Mouse (Mus musculus): ENCODE results near the gene Atrnl1. TPM values are rescaled to one million over a fixed set of nuclear protein-coding genes. Genes with fewer than 3 reads are reported as not detected.
"Not testable (repeated sequence)": the region's sequence is repeated elsewhere in the genome, so short reads cannot be mapped to it uniquely, and the experiment has no call there.

Atrnl1 gene
- total RNA-seq, 2 experiments from 2014 or later, result 10.4 to 10.9 TPM

DNA sequence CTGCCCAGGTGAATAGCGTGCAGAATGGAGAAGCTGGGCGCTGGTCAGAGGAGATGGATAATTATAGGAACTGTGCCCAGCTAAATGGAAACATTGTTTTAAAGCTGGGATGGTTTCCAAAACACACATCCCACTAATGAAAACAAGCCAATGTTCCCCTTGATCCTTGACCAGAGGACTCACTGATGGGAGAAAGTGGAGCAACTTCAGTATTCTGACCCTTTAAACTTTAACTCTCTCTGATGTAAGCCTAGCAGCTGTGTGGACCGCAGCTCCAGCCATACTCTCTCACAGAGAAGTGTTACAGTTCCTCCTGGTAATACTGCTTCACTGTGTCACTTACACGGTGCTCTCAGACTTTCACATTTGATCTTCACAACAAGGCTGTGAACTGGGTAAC is 432.7 kb downstream of the Atrnl1 start:
- DNase-seq, result no peak
- intact Hi-C loops (cut with DNase I; ENCODE audit: low total_unique reads), result no loop called here

- DNase-seq, result no peak
- intact Hi-C loops (cut with DNase I; ENCODE audit: low total_unique reads), result no loop called here
Observed at GRCm38 (mm10) chr19:58044816-58045215, 434.0 kb downstream of the Atrnl1 start.

- intact Hi-C loops (cut with DNase I; ENCODE audit: low total_unique reads), result no loop called here
Observed at GRCm38 (mm10) chr19:58046656-58047055, 435.8 kb downstream of the Atrnl1 start.

DNA sequence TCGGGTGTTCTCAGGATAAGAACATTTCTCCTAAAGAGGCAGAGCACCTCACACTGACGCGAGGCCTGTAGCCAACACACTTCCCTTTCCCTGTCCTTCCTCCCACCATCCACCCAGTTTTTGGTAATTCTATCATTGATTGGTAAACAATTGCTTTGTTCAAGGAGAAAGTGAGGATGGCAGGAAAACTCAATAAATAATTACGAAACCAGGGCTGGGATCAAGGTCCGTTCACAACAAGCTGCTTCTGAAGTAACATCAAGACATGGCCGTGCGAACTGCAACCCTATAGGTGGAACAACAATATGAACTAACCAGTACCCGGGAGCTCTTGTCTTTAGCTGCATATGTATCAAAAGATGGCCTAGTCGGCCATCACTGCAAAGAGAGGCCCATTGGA is 439.6 kb downstream of the Atrnl1 start:
- DNase-seq; intact Hi-C loops (cut with DNase I; ENCODE audit: low total_unique reads): not testable (repeated sequence)

More at GRCm38 (mm10) chr19:58046656-58047055, 435.8 kb downstream of the Atrnl1 start:
- DNase-seq, result no peak

- intact Hi-C loops (cut with DNase I; ENCODE audit: low total_unique reads), result no loop called here
Observed at GRCm38 (mm10) chr19:58050986-58051385, 440.2 kb downstream of the Atrnl1 start.

DNA sequence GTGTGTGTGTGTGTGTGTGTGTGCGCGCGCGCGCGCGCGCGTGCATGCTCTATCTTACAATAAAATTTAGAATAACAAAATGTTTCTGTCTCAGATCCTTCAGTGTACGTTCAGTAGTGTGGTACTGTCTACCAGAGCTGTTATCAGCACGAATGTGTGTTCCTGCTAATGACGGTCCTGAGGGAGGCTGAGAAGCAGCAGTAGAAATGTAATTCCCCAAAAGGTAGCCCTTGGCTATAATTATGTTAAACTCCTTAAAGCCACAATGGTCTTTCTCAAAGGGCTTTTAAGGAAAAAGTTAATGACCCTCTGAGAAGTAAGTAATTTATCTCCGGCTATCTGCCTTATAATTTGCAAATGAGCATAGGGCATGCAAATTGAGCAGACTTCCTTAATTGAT is 441.1 kb downstream of the Atrnl1 start:
- DNase-seq, result no peak
- intact Hi-C loops (cut with DNase I; ENCODE audit: low total_unique reads), result no loop called here

More at GRCm38 (mm10) chr19:58050986-58051385, 440.2 kb downstream of the Atrnl1 start:
- no peak for DNase-seq

DNA sequence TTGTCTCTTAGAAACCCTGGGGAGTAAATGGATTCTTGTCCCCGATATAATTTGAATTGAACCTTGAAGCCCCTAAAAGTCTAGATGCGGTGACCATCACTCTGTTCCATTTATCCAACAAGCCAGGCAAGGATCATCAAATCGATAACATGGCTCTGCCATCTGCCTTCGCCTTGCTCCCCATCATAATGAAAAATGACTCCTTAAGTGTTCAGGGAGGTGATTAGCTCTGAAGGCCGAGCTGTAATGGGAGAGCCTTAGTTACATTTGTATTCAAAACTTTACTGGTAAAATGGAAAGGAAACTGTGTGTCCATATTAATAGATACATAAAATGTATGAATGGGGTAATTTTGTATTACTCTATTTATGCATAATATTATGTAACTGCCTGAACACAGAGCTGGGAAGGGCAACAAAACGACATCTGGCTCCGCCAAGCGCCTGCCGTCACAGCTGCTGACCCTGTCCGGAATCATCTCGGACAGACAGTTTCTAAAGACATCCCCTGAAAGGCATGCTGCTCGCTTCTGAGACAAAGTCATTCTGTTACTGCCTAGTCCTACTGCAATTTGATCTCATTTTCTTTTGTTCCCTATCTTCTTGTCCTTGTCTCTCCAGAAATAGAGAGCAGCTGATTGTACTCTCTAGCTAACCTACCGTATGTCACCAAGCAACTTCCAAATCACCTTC is 441.8 kb downstream of the Atrnl1 start:
- intact Hi-C loops (cut with DNase I; ENCODE audit: low total_unique reads), result no loop called here
- no peak for DNase-seq

DNA sequence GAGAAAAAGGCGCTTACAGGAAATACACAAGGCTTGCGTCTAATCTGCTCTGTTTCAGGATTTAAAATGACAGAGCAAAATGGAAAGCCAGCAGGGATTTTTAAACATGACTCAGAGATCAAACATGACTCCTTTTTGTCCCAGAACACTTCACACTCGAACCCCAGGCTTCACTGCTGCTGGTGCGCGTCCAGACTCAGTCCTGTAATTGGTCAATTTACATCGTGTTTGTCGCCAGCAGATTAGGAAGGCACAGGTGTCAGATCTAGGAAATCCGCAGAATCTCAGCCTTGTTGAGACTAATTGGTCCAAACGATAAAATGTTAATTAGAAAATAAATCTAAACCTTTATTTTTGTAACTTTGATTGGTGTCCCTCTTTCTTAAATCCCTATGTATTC is 448.9 kb downstream of the Atrnl1 start:
- intact Hi-C loops (cut with DNase I; ENCODE audit: low total_unique reads), result no loop called here
- DNase-seq, result no peak

DNA sequence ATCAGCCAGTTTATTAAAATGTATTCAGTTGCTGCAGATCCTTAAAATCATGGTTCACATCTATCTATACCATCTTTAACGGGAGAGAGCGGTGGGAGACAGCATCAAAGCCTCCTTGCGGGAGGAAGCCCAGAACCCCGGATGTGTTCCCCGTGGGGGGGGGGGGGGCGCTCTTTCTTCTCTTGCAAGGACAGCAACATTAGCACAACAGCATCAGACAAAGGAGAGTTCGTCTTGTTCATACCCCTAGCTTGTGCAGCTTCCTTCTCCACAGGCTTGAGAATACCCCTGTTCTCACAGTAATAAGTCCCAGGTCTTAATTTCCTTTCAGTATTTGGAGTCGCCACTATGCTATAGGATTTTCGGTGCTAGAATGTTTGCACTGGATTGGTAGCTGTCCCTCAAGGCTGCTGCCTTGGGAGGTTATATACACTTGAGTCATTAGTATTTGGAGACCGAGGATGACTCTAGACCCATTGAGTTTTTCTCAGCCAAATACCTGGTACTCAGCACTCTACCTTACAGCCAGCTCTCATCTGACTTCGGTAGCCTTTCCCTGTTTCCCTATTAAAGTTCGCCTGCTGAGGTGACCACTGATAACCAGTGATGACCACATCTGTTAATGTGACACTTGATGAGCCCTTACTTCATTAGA is 449.5 kb downstream of the Atrnl1 start:
- intact Hi-C loops (cut with DNase I; ENCODE audit: low total_unique reads), result no loop called here
- no peak for DNase-seq

- peak; percentile 60 for DNase-seq
- intact Hi-C loops (cut with DNase I; ENCODE audit: low total_unique reads), result no loop called here
Observed at GRCm38 (mm10) chr19:58060854-58061358, 450.1 kb downstream of the Atrnl1 start.

DNA sequence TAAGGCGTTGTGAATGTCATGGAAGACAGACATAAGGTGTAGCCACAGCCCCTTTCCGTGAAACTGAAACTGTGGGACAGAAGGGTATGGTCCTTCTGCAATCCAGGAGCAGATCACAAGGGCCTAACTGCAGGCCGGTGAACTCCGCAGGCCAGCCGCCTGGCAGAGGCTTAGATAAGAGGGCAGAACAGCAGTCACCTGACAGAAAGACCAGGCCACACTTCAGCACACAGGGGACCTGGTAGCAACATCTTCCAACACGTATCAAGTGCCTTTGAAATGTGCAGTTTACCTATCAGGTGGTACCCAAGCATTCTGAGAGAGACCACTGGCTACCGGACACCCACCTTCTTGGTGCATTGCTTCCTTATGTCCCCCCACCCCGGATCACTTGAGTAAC is 451.1 kb downstream of the Atrnl1 start:
- intact Hi-C loops (cut with DNase I; ENCODE audit: low total_unique reads), result no loop called here
- DNase-seq, result no peak

GRCm38 (mm10) chr19:58063541-58063940 is 452.7 kb downstream of the Atrnl1 start:
- intact Hi-C loops (cut with DNase I; ENCODE audit: low total_unique reads), result no loop called here
- DNase-seq, result no peak

DNA sequence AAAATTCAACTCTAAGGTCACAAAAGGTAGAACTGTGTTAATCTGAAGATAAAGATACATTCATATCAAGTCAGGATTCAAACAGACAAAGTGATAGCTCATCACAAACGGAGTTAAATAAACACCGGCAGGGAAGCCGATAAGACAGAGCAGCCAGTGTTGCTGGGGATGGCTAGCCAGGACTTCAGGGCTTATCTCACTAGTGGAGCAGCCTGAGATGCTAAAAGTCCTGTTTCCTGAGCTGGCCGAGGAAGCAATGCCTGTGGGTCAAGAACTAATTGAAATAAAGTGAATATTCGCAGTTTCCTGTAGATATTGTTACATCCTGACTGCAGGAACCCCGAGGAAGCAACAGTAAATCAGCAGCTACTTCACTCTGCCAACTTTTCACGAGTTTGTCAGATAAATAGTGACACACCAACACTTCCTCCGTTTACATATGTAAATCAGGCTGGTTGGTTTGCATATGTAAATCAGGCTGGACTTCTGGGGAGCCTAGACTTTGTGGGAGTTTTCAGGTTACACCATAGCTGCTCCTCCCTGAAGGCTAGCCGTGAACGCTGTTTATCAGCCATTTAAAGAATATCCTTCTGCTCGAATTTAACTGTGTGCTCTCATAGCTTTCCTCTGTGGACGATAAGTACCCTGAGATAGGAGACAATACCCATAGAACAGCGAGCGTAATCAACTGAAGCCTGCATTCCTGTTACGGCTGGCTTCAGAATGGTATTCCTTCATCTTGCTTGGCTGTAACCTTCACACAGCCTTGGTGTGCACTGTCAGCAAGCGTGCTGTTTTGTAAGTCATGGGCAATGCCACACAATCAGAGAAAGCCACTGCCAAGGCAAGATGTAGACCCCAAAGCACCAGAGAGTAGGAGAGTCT is 453.5 kb downstream of the Atrnl1 start:
- no peak for DNase-seq
- intact Hi-C loops (cut with DNase I; ENCODE audit: low total_unique reads), result no loop called here

- no peak for DNase-seq
- intact Hi-C loops (cut with DNase I; ENCODE audit: low total_unique reads), result no loop called here
Observed at GRCm38 (mm10) chr19:58065001-58065314, 454.1 kb downstream of the Atrnl1 start.

- DNase-seq, result no peak
- intact Hi-C loops (cut with DNase I; ENCODE audit: low total_unique reads), result no loop called here
Observed at GRCm38 (mm10) chr19:58065514-58065913, 454.7 kb downstream of the Atrnl1 start.

DNA sequence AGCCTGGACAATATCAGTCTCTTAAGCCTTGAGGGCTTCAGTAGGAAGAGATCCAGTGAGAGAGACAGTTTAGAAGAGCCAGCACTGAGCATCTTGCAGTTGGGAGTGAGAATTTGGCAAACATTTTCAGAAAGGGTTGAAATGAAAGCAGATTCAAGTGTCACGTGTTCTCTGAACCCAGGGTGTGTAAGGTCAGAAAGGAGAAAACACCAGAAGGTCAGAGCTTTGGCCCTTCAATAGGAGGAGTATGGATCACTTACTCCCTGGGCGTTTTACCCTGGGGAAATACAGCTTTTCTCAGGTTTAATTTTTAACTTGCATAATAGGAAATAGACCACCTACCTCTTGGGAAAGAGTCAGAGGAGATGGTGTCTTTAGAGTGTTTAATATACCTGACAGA is 457.3 kb downstream of the Atrnl1 start:
- DNase-seq, result no peak
- intact Hi-C loops (cut with DNase I; ENCODE audit: low total_unique reads), result no loop called here

- intact Hi-C loops (cut with DNase I; ENCODE audit: low total_unique reads), result no loop called here
Observed at GRCm38 (mm10) chr19:58068958-58069357, 458.1 kb downstream of the Atrnl1 start.

GRCm38 (mm10) chr19:58072404-58072803 is 461.6 kb downstream of the Atrnl1 start:
- intact Hi-C loops (cut with DNase I; ENCODE audit: low total_unique reads), result no loop called here
- DNase-seq, result no peak

More at GRCm38 (mm10) chr19:58068958-58069357, 458.1 kb downstream of the Atrnl1 start:
- no peak for DNase-seq

DNA sequence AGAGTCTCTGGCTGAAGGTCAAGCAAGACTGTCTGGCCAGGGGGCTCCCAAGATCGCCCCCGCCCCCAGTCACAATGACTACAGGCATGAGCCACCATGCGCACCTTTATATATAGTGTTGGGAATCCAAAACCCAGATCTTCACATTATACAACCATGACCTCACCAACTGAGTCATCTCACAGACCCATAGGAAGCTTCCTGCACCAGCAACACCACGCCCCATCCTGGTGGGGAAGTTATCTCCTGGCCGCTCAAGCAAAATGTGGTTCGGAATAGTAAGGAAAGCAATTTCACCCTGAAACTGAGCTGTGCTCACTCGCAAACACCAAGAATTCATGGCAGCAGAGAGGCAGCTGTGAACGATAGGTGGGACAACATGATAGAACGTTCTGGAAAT is 462.0 kb downstream of the Atrnl1 start:
- intact Hi-C loops (cut with DNase I; ENCODE audit: low total_unique reads), result no loop called here
- DNase-seq, result no peak

- intact Hi-C loops (cut with DNase I; ENCODE audit: low total_unique reads), result no loop called here
Observed at GRCm38 (mm10) chr19:58075252-58075651, 464.4 kb downstream of the Atrnl1 start.

More at GRCm38 (mm10) chr19:58075252-58075651, 464.4 kb downstream of the Atrnl1 start:
- no peak for DNase-seq

Measured in gastrocnemius, postnatal 14 days (tissue).